Mouse (Mus musculus) WW6 (cell line): ENCODE measurements at regions not wholly inside any gene's neighbourhood (a gene's known extent, or its start where the extent isn't known, plus 50 kb on each side); places are given as distances from the start of the nearest gene placed in this dataset.

Experiments
- DNase-seq: peaks from one replicate; pipeline ENCODE4 v3.0.0-alpha.2; 2013; ENCODE audit warnings: low read depth, low spot score

DNA sequence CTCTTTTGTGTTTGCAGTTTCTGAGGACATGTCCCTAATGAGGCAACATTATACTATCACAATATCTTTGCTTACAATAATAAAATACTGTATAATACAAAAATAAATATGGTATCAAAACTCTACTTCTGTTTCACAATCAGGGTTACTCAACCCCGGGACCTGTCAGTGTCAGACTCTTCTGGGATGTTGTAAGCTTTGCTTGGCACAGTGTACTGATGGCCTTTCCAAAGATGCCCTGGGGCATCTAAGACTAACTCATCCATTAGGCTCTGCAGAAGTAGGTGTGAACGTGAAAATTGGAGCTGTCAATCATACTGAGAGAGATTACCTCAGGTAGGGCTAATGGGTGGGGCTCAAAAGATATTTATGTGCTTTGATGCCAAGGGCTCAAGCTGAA is 249.0 kb downstream of the Gm5447 start:
- DNase-seq: no peak

DNA sequence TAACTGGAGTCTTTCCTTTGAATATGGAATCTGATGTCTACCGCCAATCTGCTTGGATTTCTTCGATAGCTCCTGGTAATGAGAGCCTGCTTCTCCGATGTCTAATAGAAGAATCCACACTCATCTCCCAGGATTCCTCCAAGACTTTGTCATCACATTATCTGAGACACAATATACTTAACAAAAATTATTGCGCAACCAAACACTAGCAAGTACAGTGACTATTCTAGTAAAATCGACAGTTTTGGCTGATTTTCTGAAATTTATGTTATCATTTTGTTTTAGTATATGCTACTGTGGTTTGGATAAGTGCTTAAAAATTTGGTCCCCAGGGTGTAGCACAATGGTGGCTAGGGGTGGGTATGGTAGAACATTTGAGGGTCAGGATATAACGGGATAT is 266.5 kb downstream of the Gm5447 start:
- no peak for DNase-seq

DNA sequence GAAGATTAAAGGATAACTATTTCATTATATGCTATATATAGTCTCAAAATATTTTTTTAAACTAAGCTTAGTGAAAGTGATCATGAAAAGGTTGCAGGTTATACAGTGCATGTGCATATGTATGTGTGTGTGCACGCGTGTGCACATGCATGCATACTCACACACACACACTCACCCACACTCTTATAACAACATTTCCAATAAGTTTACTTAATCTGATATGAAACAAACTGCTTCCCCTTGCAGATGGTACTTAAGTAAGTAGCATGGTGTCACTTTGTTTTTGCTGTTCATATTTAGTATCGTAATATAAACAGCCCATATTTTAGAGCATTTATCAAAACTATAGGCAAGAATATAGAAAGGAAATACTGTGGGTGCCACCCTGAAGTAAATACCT is 275.0 kb downstream of the Gm5447 start:
- DNase-seq: no peak

GRCm38 (mm10) chr13:31249525-31249924 is 275.5 kb downstream of the Gm5447 start:
- no peak for DNase-seq

DNA sequence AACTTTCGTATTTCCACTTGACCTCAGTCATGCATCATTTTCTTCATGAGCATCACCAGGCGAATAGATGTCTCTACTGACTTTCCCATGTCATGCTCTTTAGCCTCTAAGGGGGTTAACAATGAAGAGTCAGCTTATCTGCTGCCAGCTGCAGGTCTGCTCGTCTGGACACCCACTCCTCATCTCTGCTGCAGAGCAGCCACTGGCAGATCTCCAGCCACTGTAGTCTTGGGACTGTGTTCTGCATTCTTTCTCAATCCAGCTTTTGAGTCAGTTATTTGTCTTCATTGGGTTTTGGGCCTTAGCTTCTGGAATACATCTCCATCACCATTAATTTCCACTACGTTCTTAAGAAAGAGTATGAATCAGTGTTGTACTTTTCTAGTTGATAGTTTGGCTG is 280.0 kb downstream of the Gm5447 start:
- DNase-seq: no peak

GRCm38 (mm10) chr13:31254744-31255143 is 280.7 kb downstream of the Gm5447 start:
- no peak for DNase-seq

GRCm38 (mm10) chr13:31255506-31255905 is 281.5 kb downstream of the Gm5447 start:
- no peak for DNase-seq

DNA sequence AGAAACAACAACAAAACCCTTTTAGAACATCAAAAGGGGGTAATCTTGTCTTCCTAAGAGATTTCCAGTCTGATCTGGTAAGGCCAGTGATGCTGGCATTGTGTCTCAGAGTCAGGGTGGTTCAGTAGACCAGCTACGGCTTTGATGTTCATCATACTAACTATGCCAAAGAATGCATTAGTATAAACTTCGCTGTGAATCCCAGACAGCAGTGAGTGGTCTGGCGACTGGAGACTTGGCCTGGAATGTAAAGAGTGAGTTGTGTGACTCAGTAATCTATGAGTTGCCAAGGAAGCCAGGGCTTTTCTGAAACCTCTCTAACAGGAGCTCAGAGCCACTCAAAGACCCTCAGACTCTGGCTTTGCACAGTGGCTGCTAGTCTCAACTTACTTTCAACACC is 288.1 kb upstream of the Foxq1 start:
- DNase-seq: no peak

DNA sequence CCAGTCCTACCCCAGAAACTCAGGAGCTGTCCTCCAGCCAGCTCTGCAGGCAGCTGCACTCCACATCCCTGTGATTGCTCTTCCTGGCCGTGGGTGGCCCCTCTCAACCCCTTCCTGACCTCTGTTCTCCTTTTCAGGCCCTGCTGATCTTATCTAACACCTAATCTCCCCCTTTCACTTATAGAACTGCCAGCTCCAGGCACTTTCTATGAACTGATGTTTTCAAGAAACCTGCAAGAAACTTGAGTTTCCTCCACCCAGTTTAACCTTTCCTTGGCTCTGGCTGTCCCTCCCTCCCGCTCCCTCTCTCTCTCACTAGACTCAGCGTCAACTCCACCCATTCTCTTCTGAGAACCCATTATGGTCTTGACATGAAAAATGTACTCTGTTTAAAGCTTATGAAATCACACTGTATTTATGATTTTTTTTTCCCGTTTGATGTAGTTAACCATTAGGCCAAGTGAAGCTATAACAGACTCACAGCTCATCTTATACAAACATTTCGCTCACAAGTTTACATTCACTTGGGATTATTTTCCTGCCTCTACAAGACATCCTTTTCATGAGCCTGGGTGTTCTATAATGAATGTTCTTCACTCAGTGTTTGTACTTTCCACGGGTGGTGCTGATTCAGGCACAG is 279.8 kb upstream of the Foxq1 start:
- no peak for DNase-seq

DNA sequence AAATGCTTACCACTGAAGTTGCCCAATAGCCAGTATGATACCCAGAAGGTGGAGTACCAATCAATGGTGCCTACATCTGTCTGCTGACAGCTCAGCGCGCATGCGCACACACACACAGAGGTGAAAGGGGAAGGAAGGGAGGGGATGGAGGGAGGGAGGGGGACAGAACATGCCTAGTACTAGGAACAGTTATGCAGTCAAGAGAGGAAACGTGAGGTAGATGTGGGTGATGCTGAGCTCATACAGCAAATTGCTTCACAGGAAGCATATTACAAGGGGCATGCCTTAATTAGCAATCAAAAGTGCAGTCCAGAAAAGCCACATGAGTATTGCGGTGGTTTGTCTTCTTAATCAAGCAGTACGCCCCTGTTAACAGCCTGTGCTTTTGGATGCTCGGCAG is 265.3 kb upstream of the Foxq1 start:
- DNase-seq: no peak

DNA sequence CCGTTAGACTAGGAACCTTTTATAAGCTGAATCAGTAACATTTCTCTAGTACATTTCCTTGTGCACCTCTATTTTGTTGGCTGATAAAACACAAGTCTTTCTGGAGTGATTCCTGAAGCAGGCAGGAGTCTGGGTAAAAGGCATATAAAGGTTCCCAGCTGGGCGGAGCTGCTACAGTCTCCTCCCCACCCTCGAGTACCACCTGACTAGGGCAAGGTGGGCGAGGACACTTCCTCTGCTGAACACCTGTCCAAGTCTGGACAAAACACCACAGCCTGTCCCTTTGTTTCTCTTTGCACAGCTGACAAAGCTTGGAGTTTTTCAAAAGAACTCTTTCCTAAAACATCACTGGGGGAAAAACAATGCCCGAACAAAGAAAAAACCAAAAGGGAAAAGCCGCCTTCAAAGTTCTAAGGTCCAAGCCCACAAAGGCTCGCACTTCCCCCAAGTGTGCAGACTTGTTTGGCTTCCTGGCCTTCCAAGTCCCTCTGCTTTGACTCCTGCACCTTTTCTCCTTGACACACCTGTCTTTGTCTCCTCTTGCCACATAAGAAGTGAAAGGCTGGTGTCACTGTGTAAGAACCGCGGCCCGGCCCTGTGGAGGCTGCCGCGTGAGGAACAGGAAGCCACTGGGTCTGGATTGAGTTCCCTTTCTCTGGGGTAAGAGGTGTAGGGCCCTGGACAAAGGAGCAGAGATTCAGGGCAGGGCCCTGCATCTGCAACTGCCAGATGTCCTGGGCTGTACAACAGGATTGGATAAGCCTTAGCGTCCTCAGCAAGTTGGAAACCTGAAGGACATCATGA is 263.1 kb upstream of the Foxq1 start:
- DNase-seq: peak; percentile 3

GRCm38 (mm10) chr13:31294011-31294410 is 261.9 kb upstream of the Foxq1 start:
- no peak for DNase-seq

- no peak for DNase-seq
Measured at GRCm38 (mm10) chr13:31303194-31303593, 252.7 kb upstream of the Foxq1 start.

DNA sequence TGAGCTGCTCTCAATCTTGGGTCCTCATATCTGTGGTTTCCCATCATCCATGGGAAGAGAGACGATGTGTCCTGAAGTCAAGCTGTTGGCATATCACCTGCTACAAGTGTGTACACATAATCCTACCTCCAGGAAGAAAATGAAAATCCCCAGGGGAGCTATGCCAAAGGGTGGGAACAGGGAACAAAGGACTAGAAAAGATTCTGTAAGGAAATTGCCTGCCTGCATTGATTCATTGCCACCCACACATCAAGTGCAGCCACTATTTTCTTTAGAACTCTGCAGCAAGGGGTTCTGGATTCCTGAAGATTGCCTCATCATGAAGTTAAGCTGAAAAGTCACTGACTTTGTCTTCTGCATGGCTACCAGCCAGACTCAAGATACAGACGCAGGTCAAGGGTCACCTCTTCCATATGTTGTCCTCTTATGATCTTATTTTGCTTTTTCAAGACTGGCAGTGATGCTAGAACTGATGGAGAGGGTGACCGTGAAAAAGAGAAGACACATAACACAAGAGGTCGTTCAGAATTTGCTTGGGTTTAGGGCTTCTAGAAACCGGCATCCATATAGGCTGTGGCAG is 251.6 kb upstream of the Foxq1 start:
- DNase-seq: no peak

GRCm38 (mm10) chr13:31309083-31309621 is 246.8 kb upstream of the Foxq1 start:
- DNase-seq: no peak

- DNase-seq: no peak
Measured at GRCm38 (mm10) chr13:31312772-31313171, 243.2 kb upstream of the Foxq1 start.

GRCm38 (mm10) chr13:31313821-31314220 is 242.1 kb upstream of the Foxq1 start:
- no peak for DNase-seq

- no peak for DNase-seq
Measured at GRCm38 (mm10) chr13:31317066-31317465, 238.9 kb upstream of the Foxq1 start.

DNA sequence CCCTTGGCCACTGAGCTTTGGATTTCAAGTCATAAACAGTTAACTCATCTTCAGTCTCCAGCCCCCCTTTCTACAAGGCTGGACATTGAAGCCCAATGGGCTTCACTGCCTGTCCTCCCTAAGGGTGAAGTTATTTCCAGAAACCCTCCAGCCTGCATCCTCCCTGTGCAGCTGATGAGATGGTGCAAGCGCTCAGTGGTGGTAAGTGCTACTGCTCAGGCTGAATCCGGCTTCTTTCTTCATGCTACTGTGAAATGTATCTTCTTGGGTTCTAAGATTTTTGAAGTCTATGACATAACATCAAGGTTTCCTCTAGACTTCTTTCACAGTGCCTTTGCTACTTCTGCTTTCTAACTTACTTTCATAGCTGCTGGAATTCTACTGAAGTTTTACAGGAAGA is 237.9 kb upstream of the Foxq1 start:
- DNase-seq: no peak

DNA sequence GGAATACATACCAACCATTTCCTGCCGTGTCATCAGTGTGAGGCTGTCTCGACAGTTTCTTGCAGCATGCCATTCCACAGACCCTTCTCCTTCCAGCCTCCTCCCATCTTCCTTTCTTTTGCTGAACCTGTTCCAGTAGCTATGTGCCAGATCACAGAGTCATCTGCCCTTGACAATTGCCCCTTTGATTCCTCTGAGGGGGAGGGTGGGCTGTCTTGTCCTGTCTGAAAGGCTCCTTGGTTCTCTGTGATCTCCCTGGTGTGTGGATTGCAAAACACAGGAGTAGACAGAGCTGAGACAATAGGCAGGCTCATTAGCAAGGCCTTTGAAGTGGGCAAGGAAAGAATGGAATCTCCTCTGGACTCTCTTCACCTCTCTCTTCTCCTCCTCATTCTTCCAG is 234.5 kb upstream of the Foxq1 start:
- DNase-seq: no peak

DNA sequence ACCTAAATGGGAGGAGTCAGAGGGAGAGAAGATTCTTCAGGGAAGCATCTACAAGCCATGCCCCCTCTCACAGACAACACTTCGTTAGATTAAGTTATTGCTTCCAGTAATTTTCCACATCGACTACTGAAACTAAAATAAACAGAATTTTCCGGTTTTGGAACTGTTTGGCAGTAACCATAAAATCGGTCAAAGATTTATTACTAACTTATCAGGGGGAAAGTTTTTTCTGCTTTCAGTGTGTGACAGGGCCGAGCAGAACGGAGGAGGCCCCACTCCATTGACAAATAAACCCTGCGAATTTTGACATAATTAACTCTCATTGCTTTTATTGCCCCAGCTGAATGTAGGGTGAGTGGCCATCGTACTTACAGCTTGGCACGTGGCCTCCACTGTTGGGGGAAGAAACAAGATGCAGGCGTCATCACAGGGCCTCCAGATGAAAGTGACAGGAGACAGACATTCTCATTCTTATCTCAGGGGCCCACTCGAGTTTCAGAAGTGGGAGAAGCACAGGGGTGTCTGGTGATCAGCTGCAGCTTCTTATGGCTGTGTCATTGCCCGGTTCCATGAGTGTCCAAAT is 229.6 kb upstream of the Foxq1 start:
- DNase-seq: no peak

DNA sequence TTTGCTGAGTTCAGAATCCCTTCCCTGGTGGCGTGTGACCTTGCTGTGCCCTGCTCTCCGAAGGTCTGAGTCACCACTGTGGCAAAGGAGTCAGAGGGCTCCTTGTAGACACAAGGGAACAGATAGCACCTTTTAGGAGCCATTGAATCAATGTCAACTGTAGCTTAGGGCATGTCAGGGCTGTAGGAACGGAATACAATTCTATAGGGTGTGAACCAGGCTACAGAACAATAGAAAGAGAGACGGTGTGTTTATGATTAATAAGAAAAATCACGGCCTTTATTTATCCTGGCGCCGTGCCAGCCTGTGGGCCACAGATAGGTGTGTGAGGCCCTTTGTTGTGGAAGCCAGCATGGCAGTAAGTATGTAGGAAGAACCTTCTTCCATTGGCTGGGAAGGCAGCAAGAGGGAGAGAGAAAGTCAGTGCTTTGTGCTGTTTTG is 228.4 kb upstream of the Foxq1 start:
- DNase-seq: no peak
